Mouse (Mus musculus) erythroblast, embryonic 14.5 days (primary cell): ENCODE measurements around the gene Atp2a1.

Experiments
- GATA1 ChIP-seq: IDR thresholded peaks from 2 replicates; pipeline ENCODE4 v1.6.1; 2012; ENCODE audit warnings: low read length, inconsistent platforms, mixed read lengths
- TAL1 ChIP-seq: IDR thresholded peaks from 3 replicates; pipeline ENCODE4 v1.6.1; 2012; ENCODE audit warnings: low read length, inconsistent platforms, mixed read lengths

DNA sequence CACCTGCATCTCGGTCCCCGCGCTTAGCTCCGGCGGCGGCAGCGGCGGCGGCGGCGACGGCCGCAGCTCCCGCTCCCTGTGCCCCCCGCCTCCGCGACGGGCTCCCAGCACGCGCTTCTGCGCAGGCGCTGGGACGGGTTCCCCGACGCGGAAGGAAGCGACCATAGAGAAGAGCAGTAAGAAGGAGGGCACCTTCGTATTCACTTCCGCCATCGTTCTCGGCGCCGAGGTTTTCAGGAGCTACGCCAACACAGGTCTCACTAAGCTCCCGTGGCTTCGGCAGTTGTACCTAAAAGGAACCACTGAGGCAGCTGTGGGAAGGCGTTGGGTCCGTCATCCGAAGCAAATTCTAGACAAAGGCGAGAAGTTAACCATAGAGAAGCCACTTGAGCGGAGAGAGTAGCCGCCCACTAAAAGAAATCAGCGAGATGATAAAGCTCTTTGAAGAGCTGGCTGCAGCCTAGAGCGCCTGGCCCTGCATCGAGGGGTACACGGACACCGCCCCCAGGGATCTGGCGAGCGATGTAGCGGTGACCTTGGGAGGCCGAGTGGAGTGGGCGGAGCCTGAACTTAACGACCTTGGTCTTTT lies 12.2 kb upstream of the Atp2a1 start, which contains the start of gene Sh2b1:
- TF ChIP-seq TAL1 (no peak), GATA1 (no peak)
